Mouse (Mus musculus) adrenal gland, adult 2 months (tissue): ENCODE data around the gene Pfkfb3. TPM values are rescaled to one million over a fixed set of nuclear protein-coding genes. Genes with fewer than 3 reads are reported as not detected.
"Not testable (repeated sequence)": the region's sequence is repeated elsewhere in the genome, so short reads cannot be mapped to it uniquely, and the experiment has no call there.

Experiments used
- DNase-seq: peaks from one replicate; pipeline ENCODE4 v3.0.0; 2021
- polyA plus RNA-seq: library from polyadenylated mRNA; depleted of rRNA; stranded (reverse); fragments of >200 nt; gene quantifications from 2 replicates; pipeline ENCODE4 v1.2.3, GENCODE M21; 2012
- total RNA-seq, 2 experiments: library from RNA; stranded (reverse); gene quantifications; 2 replicates each; pipeline ENCODE4 v1.2.3; 2021

Pfkfb3 gene
- total and polyA plus RNA-seq, 3 experiments, result 26.0 to 230 (median 163) TPM

DNA sequence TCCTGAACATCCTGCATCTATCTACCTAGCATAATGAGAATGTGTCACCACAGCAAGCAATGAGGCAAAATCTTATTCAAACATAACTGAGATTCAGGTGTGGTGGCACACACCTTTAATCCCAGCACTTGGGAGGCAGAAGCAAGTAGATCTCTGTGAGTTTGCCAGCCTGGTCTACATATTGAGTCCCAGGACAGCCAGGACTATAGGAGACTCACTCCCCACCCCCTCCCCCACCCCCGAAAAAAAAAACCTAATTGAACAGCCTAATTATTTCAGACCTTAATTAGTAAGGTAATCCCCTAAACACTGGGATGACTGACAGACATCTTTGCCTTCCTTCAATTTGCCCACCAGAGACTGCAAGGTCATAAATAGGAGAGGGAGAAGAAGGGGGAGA lies 2.2 kb downstream of the Pfkfb3 start:
- no peak for DNase-seq

DNA sequence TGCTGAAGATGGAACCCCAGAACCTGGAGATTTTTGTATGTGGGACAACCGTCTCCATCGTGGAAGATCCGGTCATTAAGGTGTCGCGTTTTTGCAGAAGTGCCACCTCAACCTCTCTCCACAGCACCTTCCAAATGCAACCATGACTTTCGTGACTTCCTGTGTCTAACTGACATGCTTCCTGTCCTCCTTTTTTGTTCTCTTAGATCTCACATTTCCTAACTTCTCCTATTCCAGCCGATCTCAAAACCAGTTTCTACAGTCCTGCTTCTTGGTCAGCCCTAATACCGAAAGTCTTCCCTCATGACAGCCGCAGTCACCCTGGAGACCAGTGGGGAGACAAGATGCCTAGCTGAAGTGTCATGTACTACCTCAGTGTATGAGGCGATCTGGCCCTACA lies 5.4 kb downstream of the Pfkfb3 start:
- no peak for DNase-seq

DNA sequence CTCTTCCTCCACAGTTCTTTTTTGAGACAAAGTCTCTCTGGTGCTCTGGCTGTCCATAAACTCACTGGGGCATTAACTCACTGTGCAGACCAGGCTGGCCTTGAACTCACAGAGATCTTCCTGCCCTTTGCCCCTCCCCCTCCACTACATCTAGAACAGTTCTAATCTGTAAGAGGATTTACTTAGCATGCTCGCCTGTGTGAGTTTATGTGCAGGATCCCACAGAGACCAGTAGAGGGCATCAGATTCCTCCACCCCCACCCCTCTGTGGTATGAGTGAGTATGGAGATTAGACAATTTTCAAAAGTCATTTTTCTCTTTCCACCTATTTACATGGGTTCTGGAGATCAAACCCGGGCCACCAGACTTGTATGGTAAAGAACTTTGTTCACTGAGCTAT lies 6.3 kb downstream of the Pfkfb3 start:
- peak; percentile 51 for DNase-seq

DNA sequence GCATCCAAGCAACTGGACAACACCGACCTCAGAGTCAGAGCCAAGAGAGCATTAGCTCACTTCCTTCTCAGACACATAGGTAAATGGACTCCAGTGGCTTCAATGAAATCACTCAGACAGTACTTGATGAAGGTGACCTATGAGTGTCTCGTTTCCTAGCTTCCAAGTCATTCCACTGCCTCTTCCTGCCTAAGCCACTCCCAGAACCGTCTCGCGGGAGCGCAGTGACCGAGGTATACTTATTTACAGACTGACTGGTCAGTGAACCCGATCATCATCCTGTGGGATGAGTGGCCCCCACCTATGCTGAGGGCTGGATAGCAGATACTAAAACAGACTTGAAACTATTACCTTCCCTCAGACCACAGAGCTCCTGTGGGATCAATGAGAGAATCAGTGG lies 7.8 kb downstream of the Pfkfb3 start:
- DNase-seq, result no peak

DNA sequence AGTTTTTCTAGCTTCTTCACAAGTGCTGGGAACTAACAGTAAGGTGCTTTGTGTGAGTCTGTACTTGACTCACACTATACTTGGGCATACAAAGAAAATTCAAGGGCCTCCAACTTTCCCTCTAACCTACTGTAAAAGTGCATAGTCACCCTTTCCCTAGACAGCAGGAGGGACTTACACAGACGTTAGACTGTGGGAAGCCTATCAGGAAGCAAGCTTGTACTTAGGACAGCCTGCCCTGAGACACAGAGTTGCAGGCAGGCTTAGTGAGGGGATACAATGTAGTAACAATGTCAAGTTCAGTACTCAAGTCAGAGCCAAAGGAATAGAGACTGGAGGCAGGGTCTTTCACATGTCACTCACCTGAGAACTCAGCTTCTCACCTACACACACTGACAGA lies 8.5 kb downstream of the Pfkfb3 start:
- DNase-seq, result no peak

DNA sequence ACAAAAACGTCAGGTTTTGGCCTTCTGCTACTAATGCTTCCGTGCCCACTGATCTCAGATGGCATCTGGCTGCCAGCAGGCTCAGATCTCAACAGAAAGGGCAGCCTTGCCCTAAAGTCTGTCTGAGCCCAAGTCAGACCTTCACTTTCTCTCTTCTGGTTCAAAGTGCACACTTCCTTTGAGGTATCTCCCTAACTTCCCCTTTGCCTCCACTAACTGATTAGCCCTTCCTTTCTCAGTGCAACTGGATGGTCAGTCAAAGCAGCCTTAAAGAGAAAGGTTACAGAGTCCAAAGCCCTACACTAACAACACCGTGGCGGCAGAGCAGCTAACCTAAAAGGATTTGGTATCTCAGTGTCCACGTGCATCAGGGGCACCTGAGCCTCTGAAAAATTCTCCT lies 9.5 kb downstream of the Pfkfb3 start:
- no peak for DNase-seq

DNA sequence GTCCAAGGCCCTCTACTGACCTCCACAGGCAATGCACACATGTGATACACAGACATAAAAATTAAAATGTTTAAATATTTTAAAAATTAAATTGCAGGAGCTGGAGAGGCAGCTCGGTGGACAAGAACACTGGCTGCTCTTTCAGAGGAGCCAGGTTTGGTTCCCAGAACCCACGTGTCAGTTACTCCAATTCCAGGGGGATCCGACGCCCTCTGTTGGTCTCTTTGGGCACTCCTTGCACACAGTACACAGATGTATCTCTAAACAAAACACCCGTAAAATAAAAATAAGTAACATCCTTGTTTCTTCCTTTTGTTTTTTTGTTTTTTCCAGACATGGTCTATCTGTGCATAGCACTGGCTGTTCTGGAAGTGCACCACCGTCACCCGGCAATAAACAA lies 10.7 kb downstream of the Pfkfb3 start:
- DNase-seq, result no peak

DNA sequence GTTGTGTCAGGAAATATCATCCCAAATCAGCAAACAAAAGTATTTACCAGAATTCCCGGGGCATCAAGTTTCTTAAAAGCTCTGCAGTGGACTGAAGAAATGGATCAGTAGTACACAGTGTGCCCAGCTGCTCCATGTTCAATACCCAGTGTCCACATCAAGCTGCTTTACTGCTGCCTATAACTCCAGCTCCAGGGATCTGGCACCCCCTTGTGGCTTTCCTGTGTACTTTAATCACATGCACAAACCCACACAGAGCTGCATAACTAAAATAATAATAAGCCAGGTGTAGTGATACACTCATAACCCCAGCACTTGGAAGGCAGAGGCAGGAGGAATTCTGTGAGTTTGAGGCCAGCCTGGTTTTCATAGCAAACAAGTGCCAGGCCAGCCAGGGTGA lies 11.2 kb downstream of the Pfkfb3 start:
- peak; percentile 81 for DNase-seq

DNA sequence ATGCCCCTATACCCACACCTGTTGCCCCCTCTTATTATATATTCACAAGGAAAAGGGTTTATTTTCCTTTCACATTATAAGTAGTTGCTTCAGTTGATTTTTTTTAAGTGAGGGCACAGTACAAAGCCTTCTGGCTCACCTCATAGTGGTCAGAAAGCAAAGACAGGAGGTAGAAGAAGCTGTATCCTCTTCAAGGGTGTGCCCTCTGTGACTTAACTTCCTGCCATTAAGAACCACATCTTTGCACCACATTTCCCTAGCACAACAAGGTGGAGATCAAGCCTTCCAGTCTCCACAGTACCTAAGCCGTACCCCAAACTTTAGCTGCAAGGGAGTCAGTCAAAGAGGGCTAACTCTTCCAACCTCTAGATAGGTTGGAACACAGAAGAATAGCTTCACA lies 11.8 kb downstream of the Pfkfb3 start:
- no peak for DNase-seq

DNA sequence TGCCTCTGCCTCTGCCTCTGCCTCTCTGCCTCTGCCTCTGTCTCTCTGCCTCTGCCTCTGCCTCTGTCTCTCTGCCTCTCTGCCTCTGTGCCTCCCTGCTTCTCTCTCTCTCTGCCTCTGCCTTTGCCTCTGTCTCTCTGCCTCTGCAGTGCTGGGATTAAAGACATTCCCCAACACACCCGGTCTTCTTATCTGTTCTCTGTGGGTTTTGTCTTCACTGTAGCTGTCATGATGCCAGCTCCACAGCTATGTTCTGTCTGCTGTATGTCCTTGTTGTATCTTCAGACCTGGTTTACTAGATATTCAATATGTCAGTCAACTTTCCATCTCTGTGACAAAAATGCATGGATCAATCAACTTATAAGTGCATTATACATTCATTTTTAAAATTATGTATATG lies 12.3 kb downstream of the Pfkfb3 start:
- DNase-seq, result not testable (repeated sequence)

DNA sequence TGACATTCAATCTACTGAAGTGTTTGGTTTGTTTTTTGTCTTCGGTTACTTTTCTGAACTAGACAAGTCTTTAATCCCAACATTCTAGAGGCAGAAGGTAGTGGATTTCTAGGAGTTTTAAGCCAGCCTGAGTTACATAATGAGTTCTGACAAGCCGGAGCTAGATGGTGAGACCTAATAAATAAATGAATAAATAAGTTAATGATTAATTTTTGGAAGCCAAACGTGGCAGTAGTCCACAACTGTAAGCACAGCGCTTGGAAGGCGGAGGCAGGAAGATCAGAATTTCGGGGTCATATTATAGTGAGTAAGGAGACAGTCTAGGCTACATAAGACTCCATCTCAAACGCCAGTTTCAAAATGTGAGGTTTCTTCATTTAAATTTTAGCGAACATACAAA lies 17.9 kb downstream of the Pfkfb3 start:
- no peak for DNase-seq

DNA sequence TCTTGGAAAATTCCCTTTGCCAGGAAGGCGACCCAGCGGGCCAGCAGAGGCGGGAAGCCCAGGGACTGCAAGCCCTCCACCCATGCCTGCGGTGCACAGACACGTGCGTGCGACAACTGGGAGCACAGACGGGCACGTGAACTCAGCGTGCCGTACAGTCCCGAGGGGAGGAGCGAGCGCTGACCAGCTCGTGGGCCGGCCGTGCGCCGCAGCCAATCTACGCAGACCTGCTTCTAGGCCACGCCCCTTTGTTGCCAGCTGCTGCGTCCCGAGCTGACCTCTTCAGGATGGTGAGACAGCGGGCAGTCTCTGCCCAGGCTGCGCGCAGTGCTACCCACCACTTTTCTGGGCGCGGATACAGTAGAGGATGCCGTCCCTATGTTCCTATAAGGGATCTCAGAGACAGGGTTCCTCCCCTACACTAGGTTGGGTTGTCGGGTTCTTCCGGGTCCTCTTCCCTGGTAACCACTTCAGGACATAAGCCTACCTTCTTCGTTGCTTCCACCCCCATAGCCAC lies 18.4 kb downstream of the Pfkfb3 start:
- peak; percentile 99 for DNase-seq

DNA sequence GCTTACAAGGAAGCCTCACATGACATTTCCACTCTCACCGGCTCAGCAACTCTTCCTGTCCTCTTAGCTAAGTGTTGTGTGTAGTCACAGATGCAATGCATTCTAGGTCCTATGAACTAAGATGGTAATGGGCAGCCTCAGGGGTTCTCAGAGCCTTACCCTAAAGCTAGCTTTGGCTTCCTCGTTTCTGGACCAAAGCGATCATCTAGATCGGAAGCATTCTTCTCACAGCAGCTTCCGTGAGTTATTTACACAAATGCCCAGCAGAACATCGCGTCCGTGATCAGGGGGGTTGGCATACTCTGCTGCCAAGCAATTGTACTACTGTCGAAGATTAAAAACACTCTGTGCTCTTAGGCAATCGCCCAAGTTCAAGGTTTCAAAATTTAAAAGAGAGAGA lies 19.1 kb downstream of the Pfkfb3 start:
- DNase-seq, result peak; percentile 61

DNA sequence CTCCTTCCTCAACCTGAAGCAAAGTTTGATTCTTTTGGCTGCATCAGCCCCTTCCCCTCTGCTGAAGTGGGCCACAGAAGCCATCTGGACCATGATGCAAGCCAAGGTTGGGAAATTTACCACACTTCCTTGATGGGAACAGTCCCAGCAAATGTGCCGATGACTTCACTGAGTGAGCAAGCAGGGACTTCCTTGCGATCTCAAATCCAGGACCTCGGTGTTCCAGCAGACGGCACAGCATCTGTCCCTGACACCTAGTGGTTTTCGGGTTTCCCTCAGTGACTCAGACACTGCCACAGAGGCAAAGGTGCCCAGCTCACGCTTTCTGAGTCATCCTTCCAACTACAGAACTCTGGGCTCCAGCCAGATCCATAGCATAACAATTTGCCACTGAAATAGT lies 23.8 kb downstream of the Pfkfb3 start:
- peak; percentile 84 for DNase-seq

DNA sequence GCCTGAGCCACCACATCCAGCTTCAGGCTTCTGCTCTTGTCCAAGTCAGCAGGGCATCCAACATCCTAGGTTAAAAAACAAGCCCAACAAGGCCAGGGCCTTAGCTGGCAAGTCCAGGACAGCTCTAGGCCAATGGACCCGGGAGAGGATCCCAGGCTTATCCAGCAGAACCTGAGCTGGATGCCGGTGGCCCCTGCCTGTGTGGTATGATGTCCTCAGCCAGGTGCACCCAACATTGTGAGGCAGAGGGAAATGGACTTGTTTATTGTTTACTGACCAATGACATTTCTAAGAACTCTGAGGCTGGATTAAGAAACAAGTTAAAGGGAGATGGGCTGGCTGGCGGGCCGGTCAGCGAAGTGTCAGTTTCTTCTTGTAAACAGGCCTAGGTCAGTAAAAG lies 27.8 kb downstream of the Pfkfb3 start:
- DNase-seq, result no peak

DNA sequence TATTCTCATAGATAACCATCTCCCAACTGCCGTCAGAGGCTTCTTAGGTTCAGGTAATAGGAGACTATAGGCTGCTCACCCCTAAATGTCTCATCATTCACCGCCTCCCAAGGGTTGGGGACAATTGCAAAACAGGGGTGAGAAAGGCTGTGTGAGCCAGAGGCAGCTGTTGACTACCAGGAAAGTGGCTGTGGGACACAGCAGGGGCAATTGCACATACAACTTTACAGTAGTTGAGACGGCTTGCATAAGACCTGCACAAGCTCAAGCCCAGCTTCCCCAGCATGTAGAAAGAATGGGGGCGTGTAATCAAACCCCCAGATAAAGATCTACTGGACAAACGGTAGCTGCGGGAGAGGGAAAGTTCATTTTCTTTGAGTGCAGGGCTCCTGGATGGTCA lies 29.1 kb downstream of the Pfkfb3 start:
- no peak for DNase-seq

DNA sequence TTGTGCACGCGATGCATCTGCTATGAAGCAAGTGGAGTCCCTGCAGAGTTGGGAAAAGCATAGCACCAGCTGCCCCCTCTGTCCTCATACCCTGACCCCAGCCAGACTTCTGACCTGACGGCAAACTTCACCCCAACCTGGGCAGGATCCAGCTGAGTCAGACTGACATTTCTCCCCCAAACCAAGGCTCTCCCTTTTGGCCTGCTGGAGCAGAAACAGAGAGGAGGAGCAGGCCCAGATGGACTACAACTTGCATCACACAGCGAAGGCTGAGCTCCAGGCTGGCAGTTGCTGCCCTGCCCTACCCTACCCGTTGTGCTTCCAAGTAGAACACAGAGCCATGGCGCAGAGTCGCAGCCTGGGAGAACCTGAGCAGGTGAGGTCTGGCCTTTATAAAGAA lies 32.1 kb downstream of the Pfkfb3 start:
- DNase-seq, result peak; percentile 74

DNA sequence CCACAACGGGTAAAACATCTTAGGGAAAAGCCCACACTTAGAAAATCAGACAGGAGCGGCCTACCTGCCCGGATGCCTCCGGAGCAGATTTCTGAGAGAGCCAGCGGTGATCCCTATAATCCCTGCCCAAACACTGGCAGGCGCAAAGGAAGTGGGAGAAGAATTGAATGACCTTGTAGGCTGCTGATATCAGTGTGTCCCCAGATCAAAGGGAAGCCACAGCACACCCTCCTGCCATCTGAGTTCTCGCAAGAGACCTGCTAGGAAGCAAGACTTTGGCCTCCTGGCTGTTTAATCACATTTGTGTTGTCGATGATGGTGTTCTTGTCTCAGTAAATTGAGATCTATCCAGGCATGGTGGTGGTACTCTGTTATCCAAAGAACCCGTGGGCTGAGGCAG lies 33.1 kb downstream of the Pfkfb3 start:
- no peak for DNase-seq

DNA sequence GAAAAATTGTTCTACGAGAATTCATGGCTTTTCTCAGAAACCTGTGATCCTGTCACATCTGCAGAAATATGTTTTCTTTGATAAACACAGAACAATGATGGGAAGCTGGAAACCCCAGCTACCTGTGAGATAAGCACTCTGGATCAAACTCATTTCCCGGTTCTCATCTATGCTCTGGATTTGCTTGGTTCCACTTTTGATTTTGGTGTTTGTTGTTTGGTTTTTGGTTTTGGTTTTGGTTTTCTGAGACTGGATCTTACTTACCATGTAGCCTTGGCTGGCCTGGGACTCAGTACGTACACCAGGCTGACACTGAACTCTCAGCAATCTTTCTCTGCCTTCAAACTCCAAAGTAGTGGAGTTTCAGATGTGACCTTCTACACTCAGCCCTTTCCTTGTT lies 38.0 kb downstream of the Pfkfb3 start:
- DNase-seq, result no peak

DNA sequence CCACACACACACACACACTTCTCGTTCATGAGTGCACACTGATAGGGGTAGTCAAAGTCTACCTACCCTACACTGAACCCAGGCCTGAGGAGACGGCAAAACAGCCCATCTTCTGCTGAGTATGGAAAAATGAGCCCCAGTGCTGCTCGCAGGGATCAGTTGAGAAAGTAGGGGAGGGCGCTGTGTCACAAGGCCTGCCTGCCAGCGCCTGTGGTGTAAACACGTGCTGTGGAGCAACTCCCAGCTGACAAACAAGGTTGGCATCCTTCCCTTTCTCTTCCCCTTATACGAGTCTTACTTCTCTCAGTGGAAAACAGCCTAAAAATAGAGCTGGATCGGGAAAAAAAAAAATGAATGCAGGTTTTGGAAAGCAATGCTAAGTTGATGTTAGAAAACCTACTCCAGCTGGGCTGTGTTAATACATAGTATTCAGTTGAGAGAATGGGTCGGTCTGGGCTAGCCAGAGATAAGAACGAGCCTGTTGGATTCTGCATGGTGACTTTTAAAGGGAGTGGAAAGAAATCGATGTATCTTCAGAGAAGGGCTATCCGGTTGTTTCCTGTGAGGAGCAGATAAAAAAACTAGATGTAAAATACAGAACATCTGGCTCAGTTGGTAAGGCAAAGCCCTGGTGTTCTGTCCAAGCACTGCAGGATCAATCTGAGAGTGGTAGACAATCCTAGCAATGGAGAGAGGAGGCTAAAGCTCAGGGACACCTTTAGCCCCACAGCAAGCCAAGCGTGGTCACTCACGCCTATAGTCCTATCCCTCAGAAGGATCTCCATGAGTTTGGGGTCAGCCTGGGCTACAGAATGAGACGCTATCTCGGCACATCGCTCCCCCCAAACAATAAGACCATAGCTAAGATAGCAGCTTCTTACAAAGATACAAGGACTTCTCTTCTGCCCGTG lies 40.6 kb downstream of the Pfkfb3 start:
- DNase-seq, result peak; percentile 80

DNA sequence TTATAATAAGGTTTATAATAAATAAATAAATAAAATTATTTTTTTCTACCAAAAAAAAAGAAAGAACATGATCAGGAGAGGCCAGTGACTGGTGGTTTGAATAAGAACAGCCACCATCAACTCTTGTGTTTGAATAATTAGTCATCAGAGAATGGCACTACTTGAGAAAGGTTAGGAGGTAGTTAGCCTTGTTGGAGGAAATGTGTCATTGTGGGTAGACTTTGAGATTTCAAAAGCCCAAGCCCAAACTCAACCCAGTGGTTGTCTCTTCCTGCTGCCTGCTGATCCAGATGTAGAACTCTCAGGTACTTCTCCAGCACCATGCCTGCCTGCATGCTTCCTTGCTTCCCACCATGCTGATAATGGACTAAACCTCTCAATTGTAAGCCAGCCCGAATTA lies 41.8 kb downstream of the Pfkfb3 start:
- no peak for DNase-seq

DNA sequence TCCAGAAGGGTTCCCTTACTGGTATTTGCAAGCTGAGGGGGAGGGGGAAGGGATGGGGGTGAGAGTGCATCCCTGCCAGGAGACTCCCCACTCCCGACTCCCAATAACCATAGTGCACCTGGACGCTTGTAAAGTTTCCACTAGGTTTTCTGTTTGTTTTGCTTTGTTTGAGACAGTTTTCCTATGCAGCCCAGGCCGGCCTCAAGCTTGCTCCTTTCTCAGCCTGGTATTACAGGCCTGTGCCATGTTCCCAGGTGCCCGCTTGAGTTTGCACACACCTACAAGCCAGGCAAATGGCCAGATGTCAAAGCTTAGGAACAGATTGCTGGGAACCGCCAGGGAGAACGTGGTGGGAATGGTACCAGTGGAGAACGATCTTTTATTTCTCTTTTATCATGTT lies 50.1 kb downstream of the Pfkfb3 start:
- DNase-seq, result no peak

DNA sequence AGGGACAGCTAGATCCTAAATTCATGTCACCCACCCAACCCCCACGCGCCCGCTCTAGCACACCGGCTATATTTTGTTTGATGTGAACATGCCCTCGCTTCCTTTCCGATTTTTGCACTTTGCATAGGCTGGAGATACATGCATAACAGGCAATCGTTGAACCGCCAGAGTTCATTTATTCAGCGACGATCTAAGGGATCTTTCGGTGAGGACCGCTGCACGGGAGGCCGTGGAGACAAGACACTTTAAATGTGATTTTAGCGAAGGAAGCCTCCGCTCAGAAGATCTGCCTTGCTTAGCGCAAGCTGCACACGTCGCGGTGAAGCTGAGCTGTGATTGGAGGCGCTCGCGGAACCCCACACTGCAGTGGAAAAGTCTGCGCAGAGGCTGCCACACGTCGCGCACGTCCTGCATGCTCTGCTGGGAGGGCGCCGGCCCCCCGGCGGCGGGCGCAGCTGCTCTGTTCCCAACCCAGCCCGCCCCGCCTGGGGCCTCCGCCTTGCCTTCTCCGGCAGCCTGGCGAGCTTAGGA lies 50.9 kb downstream of the Pfkfb3 start:
- DNase-seq, result peak; percentile 86

DNA sequence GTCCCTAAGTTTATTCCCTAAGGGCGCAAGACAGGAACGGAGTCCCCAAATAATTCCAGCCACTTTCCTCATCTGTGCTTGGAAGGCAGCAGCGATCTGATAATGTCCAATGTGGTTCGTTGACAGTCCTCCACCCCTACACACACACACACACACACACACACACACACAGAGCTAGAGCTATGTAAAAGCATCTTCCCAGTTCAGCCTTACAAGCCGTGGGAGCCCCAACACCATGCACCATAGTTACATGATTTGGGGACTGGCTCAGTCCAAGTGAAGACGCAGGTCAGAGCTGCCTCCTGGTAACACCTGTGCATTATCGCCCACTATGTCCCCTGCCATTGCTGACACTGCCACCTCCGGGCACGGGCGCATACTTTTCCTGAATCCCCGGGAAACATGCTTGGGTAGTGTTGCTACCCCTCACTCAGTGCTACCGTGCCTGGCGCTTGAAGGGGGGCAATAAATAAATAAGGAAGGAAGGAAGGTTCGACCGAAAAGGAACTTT lies 51.6 kb downstream of the Pfkfb3 start:
- no peak for DNase-seq
